Mouse (Mus musculus): ENCODE data around the gene Pla2g4b.

The Pla2g4b gene

GRCm38 (mm10) chr2:120017599-120017998 lies 15.6 kb upstream of the Pla2g4b start:
- no peak for DNase-seq

- DNase-seq, result no peak
These were observed 8.9 kb upstream of the Pla2g4b start for GRCm38 (mm10) chr2:120024337-120024736.

- DNase-seq, result peak; percentile 92
These were observed 6.0 kb upstream of the Pla2g4b start, which contains the start of the genes Jmjd7 and Gm28042 for GRCm38 (mm10) chr2:120026984-120027949. Jmjd7 (plus strand) TSS chr2:120027483. Gm28042 (plus strand) TSS chr2:120027493.

- no peak for DNase-seq
These were observed 5.3 kb upstream of the Pla2g4b start for GRCm38 (mm10) chr2:120027950-120028331.

GRCm38 (mm10) chr2:120030380-120030779 lies 2.8 kb upstream of the Pla2g4b start:
- no peak for DNase-seq

GRCm38 (mm10) chr2:120033726-120034125 lies 509 bp downstream of the Pla2g4b start:
- no peak for DNase-seq

GRCm38 (mm10) chr2:120037744-120038143 lies 4.5 kb downstream of the Pla2g4b start:
- no peak for DNase-seq

GRCm38 (mm10) chr2:120040991-120041390 lies 7.8 kb downstream of the Pla2g4b start:
- DNase-seq, result no peak

GRCm38 (mm10) chr2:120044101-120044603 lies 10.9 kb downstream of the Pla2g4b start:
- peak; percentile 85 for DNase-seq

GRCm38 (mm10) chr2:120044676-120045075 lies 11.5 kb downstream of the Pla2g4b start:
- no peak for DNase-seq

GRCm38 (mm10) chr2:120046486-120047310 lies 13.5 kb downstream of the Pla2g4b start:
- DNase-seq, result peak; percentile 78

GRCm38 (mm10) chr2:120048173-120048572 lies 15.0 kb downstream of the Pla2g4b start:
- DNase-seq, result no peak

GRCm38 (mm10) chr2:120049632-120050274 lies 16.5 kb downstream of the Pla2g4b start:
- peak; percentile 59 for DNase-seq

- no peak for DNase-seq
These were observed 18.2 kb downstream of the Pla2g4b start for GRCm38 (mm10) chr2:120051405-120051804.

GRCm38 (mm10) chr2:120054771-120055552 lies 21.7 kb downstream of the Pla2g4b start:
- no peak for DNase-seq

GRCm38 (mm10) chr2:120055923-120056322 lies 22.7 kb downstream of the Pla2g4b start:
- DNase-seq, result no peak

GRCm38 (mm10) chr2:120058818-120059217 lies 25.6 kb downstream of the Pla2g4b start:
- no peak for DNase-seq

- no peak for DNase-seq
These were observed 26.2 kb downstream of the Pla2g4b start for GRCm38 (mm10) chr2:120059466-120059865.

GRCm38 (mm10) chr2:120060190-120060589 lies 27.0 kb downstream of the Pla2g4b start:
- no peak for DNase-seq

- DNase-seq, result no peak
These were observed 27.4 kb downstream of the Pla2g4b start for GRCm38 (mm10) chr2:120060651-120061050.

- DNase-seq, result no peak
These were observed 29.0 kb downstream of the Pla2g4b start for GRCm38 (mm10) chr2:120062248-120062647.

- DNase-seq, result no peak
These were observed 31.4 kb downstream of the Pla2g4b start for GRCm38 (mm10) chr2:120064639-120065038.

Data from right cerebral cortex, adult 18-20 months (tissue).